Mouse (Mus musculus) ES-E14 (cell line): Measurements from ENCODE around the gene Ccdc114.

Experiments used
- CHD2 ChIP-seq: IDR thresholded peaks from 2 replicates; pipeline ENCODE4 v1.6.1; 2014; ENCODE audit warnings: mild to moderate bottlenecking, low read depth, low read length, inconsistent platforms
- MAFK ChIP-seq: IDR thresholded peaks from 2 replicates; pipeline ENCODE4 v1.6.1; 2014; ENCODE audit warnings: mild to moderate bottlenecking, low read depth, low read length, inconsistent platforms; ENCODE audit not compliant: insufficient read depth
- ZC3H11A ChIP-seq: IDR thresholded peaks from 2 replicates; pipeline ENCODE4 v1.6.1; 2012; ENCODE audit warnings: low read depth, mild to moderate bottlenecking, inconsistent platforms, low read length, borderline replicate concordance

- TF ChIP-seq CHD2: 0 out of 2 replicates have a peak, but pooled peaks have one; percentile 9
- TF ChIP-seq MAFK: no peak
- no peak for TF ChIP-seq ZC3H11A
Measured at GRCm38 (mm10) chr7:45916056-45917003, 7.5 kb upstream of the Ccdc114 start.
